Mouse (Mus musculus) heart, adult 2 months (tissue): ENCODE measurements around the gene Chst8. TPM values are rescaled to one million over a fixed set of nuclear protein-coding genes. Genes with fewer than 3 reads are reported as not detected.

Experiments used
- DNase-seq, 2 experiments: peaks; one replicate each; pipeline ENCODE4 v3.0.0; 2021
- H3K27ac ChIP-seq: fragments of 200-600 bp; 2 replicates; pipeline ENCODE4 v1.8.1; 2022
- H3K27me3 ChIP-seq: fragments of 200-500 bp; 2 replicates; pipeline ENCODE4 v1.6.1; 2012; ENCODE audit warnings: mild to moderate bottlenecking, low read length, inconsistent platforms, mixed read lengths; ENCODE audit not compliant: control insufficient read depth, insufficient read depth
- H3K36me3 ChIP-seq: fragments of 200-500 bp; 2 replicates; pipeline ENCODE4 v1.6.1; 2012; ENCODE audit warnings: low read length, inconsistent platforms; ENCODE audit not compliant: control insufficient read depth, insufficient read depth
- H3K4me1 ChIP-seq: fragments of 200-500 bp; 2 replicates; pipeline ENCODE4 v1.6.1; 2011; ENCODE audit warnings: low read length; ENCODE audit not compliant: control insufficient read depth, insufficient read depth
- H3K4me3 ChIP-seq: fragments of 200-600 bp; 2 replicates; pipeline ENCODE4 v1.8.1; 2022
- H3K79me2 ChIP-seq: fragments of 200-500 bp; replicated peaks from 2 replicates; pipeline ENCODE4 v1.6.1; 2012; ENCODE audit warnings: mild to moderate bottlenecking, inconsistent platforms, low read length, moderate library complexity, mixed read lengths; ENCODE audit not compliant: control insufficient read depth, insufficient read depth
- H3K9ac ChIP-seq: fragments of 200-500 bp; 2 replicates; pipeline ENCODE4 v1.6.1; 2012; ENCODE audit warnings: low read depth, mild to moderate bottlenecking, control low read depth, inconsistent platforms, low read length, mixed read lengths
- CTCF ChIP-seq: fragments of 200-600 bp; IDR thresholded peaks from 2 replicates; pipeline ENCODE4 v1.8.1; 2022; ENCODE audit warnings: antibody characterized with exemption, mild to moderate bottlenecking, moderate library complexity
- EP300 ChIP-seq: fragments of 200-500 bp; IDR thresholded peaks from 2 replicates; pipeline ENCODE4 v1.6.1; 2011; ENCODE audit warnings: low read depth, low read length, control low read depth; ENCODE audit not compliant: insufficient read depth
- POLR2A ChIP-seq: fragments of 200-500 bp; IDR thresholded peaks from 2 replicates; pipeline ENCODE4 v1.6.1; 2011; ENCODE audit warnings: mild to moderate bottlenecking, low read depth, low read length, control low read depth; ENCODE audit not compliant: insufficient read depth
- WGBS: fragments of 180-500 bp; shearing (Covaris S2); methylation state at CpG from one replicate; pipeline ENCODE4 v1.1.7; 2018; 5-methylcytosine and 5-hydroxymethylcytosine counted together
- intact Hi-C: fragments of 180-260 bp; cut with DNase I; formaldehyde crosslinking; loops from one replicate; pipeline ENCODE4 v1.15.1; 2025
- polyA plus RNA-seq: library from polyadenylated mRNA; depleted of rRNA; stranded (reverse); fragments of >200 nt; gene quantifications from 2 replicates; pipeline ENCODE4 v1.2.3, GENCODE M21; 2012
- total RNA-seq, 2 experiments: library from RNA; stranded (reverse); gene quantifications; 2 replicates each; pipeline ENCODE4 v1.2.3; 2021

Gene Chst8
- total and polyA plus RNA-seq, 3 experiments = 0.39 to 0.41 TPM; not detected in 1

GRCm38 (mm10) chr7:34820554-34820953 is 8.0 kb upstream of the Chst8 start:
- H3K9ac ChIP-seq = no peak overlapping the region
- intact Hi-C loops = no loop called here
- TF ChIP-seq CTCF (no peak), EP300 (no peak), POLR2A (no peak)
- DNase-seq = no peak
- no peaks in the 10 kb centered on the region for H3K79me2 ChIP-seq
- H3K27me3 ChIP-seq = no peaks in the 10 kb centered on the region
- no peaks in the 10 kb centered on the region for H3K36me3 ChIP-seq
- H3K4me3 ChIP-seq = no peak overlapping the region
- H3K27ac ChIP-seq = no peak overlapping the region
- 27% methylated on average over 6 of the region's 6 CpGs for WGBS
- no peaks in the 10 kb centered on the region for H3K4me1 ChIP-seq

- 92% methylated on average over 18 of the region's 18 CpGs for WGBS
- no peak overlapping the region for H3K4me3 ChIP-seq
- intact Hi-C loops = no loop called here
- DNase-seq = no peak
- H3K4me1 ChIP-seq = no peaks in the 10 kb centered on the region
- no peak for TF ChIP-seq POLR2A
- no peak for TF ChIP-seq EP300
- TF ChIP-seq CTCF = no peak
- H3K79me2 ChIP-seq = no peaks in the 10 kb centered on the region
- H3K9ac ChIP-seq = no peak overlapping the region
- H3K27ac ChIP-seq = no peak overlapping the region
- no peaks in the 10 kb centered on the region for H3K36me3 ChIP-seq
- H3K27me3 ChIP-seq = no peaks in the 10 kb centered on the region
Observed at GRCm38 (mm10) chr7:34819796-34820195, 7.3 kb upstream of the Chst8 start.

- H3K4me1 ChIP-seq = no peaks in the 10 kb centered on the region
- no peaks in the 10 kb centered on the region for H3K79me2 ChIP-seq
- intact Hi-C loops = no loop called here
- no peak overlapping the region for H3K27ac ChIP-seq
- H3K27me3 ChIP-seq = no peaks in the 10 kb centered on the region
- H3K9ac ChIP-seq = no peak overlapping the region
- TF ChIP-seq CTCF = no peak
- TF ChIP-seq EP300 = no peak
- TF ChIP-seq POLR2A = no peak
- no peak for DNase-seq
- 86% methylated on average over 5 of the region's 5 CpGs for WGBS
- no peak overlapping the region for H3K4me3 ChIP-seq
- H3K36me3 ChIP-seq = no peaks in the 10 kb centered on the region
Observed at GRCm38 (mm10) chr7:34818660-34819059, 6.1 kb upstream of the Chst8 start.

GRCm38 (mm10) chr7:34816981-34817380 is 4.5 kb upstream of the Chst8 start:
- no peak for TF ChIP-seq CTCF
- intact Hi-C loops = no loop called here
- Histone ChIP-seq H3K9ac (no peak overlapping the region), H3K79me2 (no peaks in the 10 kb centered on the region), H3K4me1 (no peaks in the 10 kb centered on the region), H3K27me3 (no peaks in the 10 kb centered on the region), H3K27ac (no peak overlapping the region), H3K4me3 (no peak overlapping the region), H3K36me3 (no peaks in the 10 kb centered on the region)
- 72% methylated on average over 7 of the region's 7 CpGs for WGBS
- DNase-seq = no peak

GRCm38 (mm10) chr7:34814801-34815200 is 2.3 kb upstream of the Chst8 start:
- Histone ChIP-seq H3K9ac (no peak overlapping the region), H3K36me3 (no peaks in the 10 kb centered on the region), H3K4me3 (no peak overlapping the region), H3K27me3 (peaks cover 2% of the 10 kb centered on the region; the same call in 1 of the 2 replicates), H3K27ac (no peak overlapping the region), H3K79me2 (no peaks in the 10 kb centered on the region), H3K4me1 (no peaks in the 10 kb centered on the region)
- TF ChIP-seq EP300 (no peak), CTCF (no peak), POLR2A (no peak)
- no peak for DNase-seq
- WGBS = 70% methylated on average over 3 of the region's 3 CpGs
- intact Hi-C loops = loop anchor here (5.0 kb wide), 1 partner anchor 92 kb away; no protein-coding TSS in a partner anchor

GRCm38 (mm10) chr7:34811531-34812526 is 682 bp downstream of the Chst8 start:
- Histone ChIP-seq H3K9ac (0 out of 2 replicates have a peak overlapping the region, but pooled peaks have one; percentile 21), H3K27ac (no peak overlapping the region), H3K4me3 (peak overlapping the region; percentile 51), H3K27me3 (peaks cover 2% of the 10 kb centered on the region; the same call in 1 of the 2 replicates), H3K36me3 (no peaks in the 10 kb centered on the region), H3K4me1 (no peaks in the 10 kb centered on the region), H3K79me2 (no peaks in the 10 kb centered on the region)
- intact Hi-C loops = loop anchor here (5.0 kb wide), 1 partner anchor 90 kb away; no protein-coding TSS in a partner anchor
- WGBS = 2% methylated on average over 66 of the region's 66 CpGs
- DNase-seq = no peak
- TF ChIP-seq EP300 = no peak
- TF ChIP-seq POLR2A = no peak
